Mouse (Mus musculus) hindbrain, postnatal 0 days (tissue): Measurements from ENCODE around the gene Sfmbt2. TPM values are rescaled to one million over a fixed set of nuclear protein-coding genes. Genes with fewer than 3 reads are reported as not detected.
A peak's percentile ranks its signal among the peaks of the same experiment; 100 is the strongest.

ENCODE experiments used
- ATAC-seq: fragments of 200-750 bp; cut with Nextera tagmentation; 2 replicates; pipeline ENCODE4 v1.8.0; 2017; ENCODE audit warnings: mild to moderate bottlenecking, moderate TSS enrichment, moderate library complexity
- DNase-seq: peaks from one replicate; pipeline ENCODE4 v3.0.0-alpha.2; 2015; ENCODE audit warnings: low spot score
- H3K27ac ChIP-seq: fragments of 300-500 bp; sonication (generic); 2 replicates; pipeline ENCODE4 v1.5.1; 2014; ENCODE audit warnings: mild to moderate bottlenecking
- H3K27me3 ChIP-seq: fragments of 300-500 bp; sonication (generic); 2 replicates; pipeline ENCODE4 v1.6.1; 2014; ENCODE audit warnings: low read length, mixed read lengths; ENCODE audit not compliant: insufficient read depth
- H3K36me3 ChIP-seq: fragments of 300-500 bp; sonication (generic); 2 replicates; pipeline ENCODE4 v1.6.1; 2014; ENCODE audit warnings: low read length, mixed read lengths; ENCODE audit not compliant: insufficient read depth
- H3K4me1 ChIP-seq: fragments of 300-500 bp; sonication (generic); 2 replicates; pipeline ENCODE4 v1.6.1; 2014; ENCODE audit warnings: antibody characterized with exemption, low read length, mixed read lengths; ENCODE audit not compliant: insufficient read depth
- H3K4me2 ChIP-seq: fragments of 300-500 bp; sonication (generic); 2 replicates; pipeline ENCODE4 v1.6.1; 2014; ENCODE audit warnings: low read depth, mild to moderate bottlenecking, low read length, moderate library complexity, mixed read lengths
- H3K4me3 ChIP-seq: fragments of 300-500 bp; sonication (generic); 2 replicates; pipeline ENCODE4 v1.5.1; 2014; ENCODE audit warnings: low read length
- H3K9ac ChIP-seq: fragments of 300-500 bp; sonication (generic); replicated peaks from 2 replicates; pipeline ENCODE4 v1.6.1; 2014; ENCODE audit warnings: mild to moderate bottlenecking, low read length, moderate library complexity, mixed read lengths
- H3K9me3 ChIP-seq: fragments of 300-500 bp; sonication (generic); 2 replicates; pipeline ENCODE4 v1.6.1; 2016; ENCODE audit warnings: low read length, mixed read lengths
- CTCF ChIP-seq: IDR thresholded peaks from 2 replicates; pipeline ENCODE4 v1.5.1; 2016; ENCODE audit warnings: antibody characterized with exemption, control low read depth, low read depth
- WGBS: fragments of 180-500 bp; shearing (Covaris S2); extraction: QIAGEN DNeasy Blood & Tissue Kit; methylation state at CpG from one replicate; pipeline ENCODE4 v1.1.7; 2014; 5-methylcytosine and 5-hydroxymethylcytosine counted together
- polyA plus RNA-seq: library from polyadenylated mRNA; unstranded; fragments of >200 nt; fragmentation: Nextera tagmentation; extraction: Ambion mirVana; gene quantifications from 2 replicates; pipeline ENCODE4 v1.2.1, GENCODE M21; 2015
- total RNA-seq: library from RNA; depleted of rRNA; stranded (reverse); fragments of >200 nt; gene quantifications from 2 replicates; pipeline ENCODE4 v1.2.3, GENCODE M21; 2014; rRNA removed

Gene Sfmbt2
- total RNA-seq (6.8 and 7.2 TPM in 2 replicates), polyA plus RNA-seq (5.2 and 6.2 TPM in 2 replicates)

DNA sequence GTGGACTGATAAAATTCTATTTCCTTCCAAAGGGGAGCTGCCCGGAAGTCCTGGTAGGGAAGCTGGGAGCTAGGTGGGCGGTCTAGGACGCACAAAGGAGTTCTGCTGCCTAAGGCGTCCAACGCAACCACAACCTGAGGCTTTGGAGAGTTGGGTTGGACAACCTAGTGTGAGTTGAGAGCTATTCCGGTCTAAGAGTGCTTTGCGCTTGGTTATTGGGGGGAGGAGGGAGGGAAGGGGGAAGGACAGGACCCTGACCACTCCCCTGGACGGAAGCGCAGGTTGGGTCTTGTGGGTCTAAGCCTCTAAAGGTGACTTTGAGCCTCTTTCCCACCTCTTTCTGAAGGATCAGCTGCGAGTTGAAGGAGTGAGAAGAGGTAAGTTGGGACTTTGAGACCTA is at the start of gene Sfmbt2:
Gene Sfmbt2, plus strand, starts transcription at position 335 of the 400 bp plus-strand sequence.
- DNase-seq (no peak), ATAC-seq (no peak)
- H3K27me3 ChIP-seq, result peaks cover 31% of the 10 kb centered on the region
- TF ChIP-seq CTCF, result no peak
- H3K36me3 ChIP-seq, result no peaks in the 10 kb centered on the region
- no peak within 1 kb of the TSS for H3K4me3 ChIP-seq
- H3K27ac ChIP-seq, result no peak within 1 kb of the TSS
- peak within 1 kb of the TSS; percentile 98; the same call in 1 of the 2 replicates for H3K4me2 ChIP-seq
- H3K9ac ChIP-seq, result no peak within 1 kb of the TSS
- no peaks in the 10 kb centered on the region for H3K9me3 ChIP-seq
- under 1% methylated on average over 10 of the region's 10 CpGs for WGBS
- peaks cover 6% of the 10 kb centered on the region; the same call in 1 of the 2 replicates for H3K4me1 ChIP-seq

GRCm38 (mm10) chr2:10321093-10321492 is 49.2 kb upstream of the Sfmbt2 start:
- H3K27ac ChIP-seq, result no peak overlapping the region
- peak; percentile 65 for DNase-seq

DNA sequence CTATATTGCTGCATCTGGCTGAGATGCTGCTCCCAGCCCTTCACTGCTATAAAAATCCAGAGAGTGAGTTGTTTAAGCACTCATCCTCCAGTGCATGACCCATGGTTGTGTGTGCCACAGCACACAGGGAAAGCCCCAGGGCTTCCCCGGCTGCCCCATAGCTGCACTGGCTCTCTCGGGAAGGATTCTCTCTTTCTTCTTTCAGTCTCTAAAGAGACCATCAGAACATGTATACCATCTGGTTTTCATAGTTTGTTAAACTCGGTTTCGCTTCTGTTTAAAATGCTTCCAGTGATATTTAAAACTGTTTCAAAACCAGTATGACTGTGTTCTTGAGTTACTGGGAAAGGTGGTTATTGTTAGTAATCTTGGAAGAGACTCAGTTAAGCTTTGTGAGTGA is 47.1 kb upstream of the Sfmbt2 start:
- TF ChIP-seq CTCF, result no peak
- DNase-seq, result no peak
- 80% methylated on average over 4 of the region's 4 CpGs for WGBS
- H3K36me3 ChIP-seq, result no peaks in the 10 kb centered on the region
- H3K27me3 ChIP-seq, result no peaks in the 10 kb centered on the region
- H3K9ac ChIP-seq, result no peak overlapping the region
- no peaks in the 10 kb centered on the region for H3K4me1 ChIP-seq
- no peak overlapping the region for H3K4me3 ChIP-seq
- no peak for ATAC-seq
- no peak overlapping the region for H3K27ac ChIP-seq
- H3K4me2 ChIP-seq, result no peak overlapping the region
- H3K9me3 ChIP-seq, result no peaks in the 10 kb centered on the region

More at GRCm38 (mm10) chr2:10321093-10321492, 49.2 kb upstream of the Sfmbt2 start:
- Histone ChIP-seq H3K9me3 (no peaks in the 10 kb centered on the region), H3K4me3 (no peak overlapping the region), H3K9ac (no peak overlapping the region), H3K36me3 (no peaks in the 10 kb centered on the region), H3K4me2 (no peak overlapping the region), H3K27me3 (no peaks in the 10 kb centered on the region), H3K4me1 (no peaks in the 10 kb centered on the region)
- peak; percentile 53; the same call in 1 of the 2 replicates for ATAC-seq
- TF ChIP-seq CTCF, result no peak
- WGBS, result 37% methylated on average over 6 of the region's 6 CpGs

DNA sequence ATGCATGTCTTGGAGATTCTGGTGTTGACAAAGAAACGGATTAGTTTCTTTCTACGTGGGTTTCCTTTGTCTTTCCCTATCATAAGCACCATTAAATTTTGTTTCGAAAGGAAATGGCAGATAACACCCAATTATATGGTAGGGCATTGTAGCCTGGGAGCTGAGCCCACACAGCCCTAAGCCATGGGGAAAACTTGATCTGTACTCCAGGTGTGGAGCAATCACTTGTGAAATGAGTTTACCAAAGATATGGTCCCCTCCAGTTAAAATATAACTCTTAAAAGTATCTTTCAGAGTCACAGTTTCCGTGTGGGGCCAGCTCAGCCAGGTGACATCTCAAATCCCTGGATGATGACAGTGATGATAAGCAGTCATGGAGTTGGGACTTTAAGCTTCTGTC is 45.3 kb upstream of the Sfmbt2 start:
- TF ChIP-seq CTCF, result no peak
- no peak overlapping the region for H3K4me2 ChIP-seq
- ATAC-seq (no peak), DNase-seq (no peak)
- H3K9me3 ChIP-seq, result no peaks in the 10 kb centered on the region
- no peaks in the 10 kb centered on the region for H3K36me3 ChIP-seq
- no peak overlapping the region for H3K27ac ChIP-seq
- no peak overlapping the region for H3K4me3 ChIP-seq
- no peak overlapping the region for H3K9ac ChIP-seq
- no peaks in the 10 kb centered on the region for H3K4me1 ChIP-seq
- H3K27me3 ChIP-seq, result no peaks in the 10 kb centered on the region
- 89% methylated on average over 4 of the region's 4 CpGs for WGBS

- no peaks in the 10 kb centered on the region for H3K27me3 ChIP-seq
- H3K9me3 ChIP-seq, result no peaks in the 10 kb centered on the region
- H3K9ac ChIP-seq, result no peak overlapping the region
- ATAC-seq (no peak), DNase-seq (no peak)
- no peak overlapping the region for H3K4me2 ChIP-seq
- H3K4me3 ChIP-seq, result no peak overlapping the region
- WGBS, result 79% methylated on average over 5 of the region's 5 CpGs
- H3K27ac ChIP-seq, result no peak overlapping the region
- H3K36me3 ChIP-seq, result no peaks in the 10 kb centered on the region
- H3K4me1 ChIP-seq, result no peaks in the 10 kb centered on the region
- no peak for TF ChIP-seq CTCF
These were observed 40.1 kb upstream of the Sfmbt2 start for GRCm38 (mm10) chr2:10330216-10330615.

- WGBS, result 6% methylated on average over 6 of the region's 6 CpGs
These were observed 36.0 kb upstream of the Sfmbt2 start for GRCm38 (mm10) chr2:10334299-10334698.

DNA sequence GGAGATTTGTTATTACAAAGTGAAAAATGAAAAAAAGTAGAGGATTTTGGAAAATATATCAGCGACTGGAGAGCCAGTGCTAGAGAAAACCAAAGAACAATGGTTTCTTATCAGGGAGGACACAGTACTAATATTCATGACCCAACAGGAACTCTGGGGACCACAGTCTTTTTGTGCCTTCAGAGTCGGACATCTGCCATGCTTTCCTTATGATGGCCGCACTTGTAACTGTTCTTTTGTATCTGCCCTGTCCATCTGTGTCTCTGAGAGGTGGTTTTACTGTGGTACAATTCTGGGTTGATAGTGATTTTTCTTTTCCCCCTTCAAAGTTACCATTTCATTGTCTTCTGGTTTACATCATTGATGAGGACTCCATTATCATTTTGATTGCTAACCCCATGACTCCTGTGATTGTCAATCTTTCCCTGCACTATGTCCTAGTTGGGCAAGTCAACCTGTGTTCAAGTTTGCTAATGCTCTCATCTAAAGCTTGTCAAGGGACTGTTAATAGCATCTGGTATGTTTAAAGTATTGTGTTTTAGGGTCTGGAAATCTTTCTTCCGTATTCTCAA is 35.2 kb upstream of the Sfmbt2 start:
- no peak for TF ChIP-seq CTCF
- no peaks in the 10 kb centered on the region for H3K4me1 ChIP-seq
- H3K4me3 ChIP-seq, result no peak overlapping the region
- DNase-seq, result no peak
- H3K9ac ChIP-seq, result no peak overlapping the region
- H3K27me3 ChIP-seq, result no peaks in the 10 kb centered on the region
- no peak overlapping the region for H3K27ac ChIP-seq
- H3K36me3 ChIP-seq, result no peaks in the 10 kb centered on the region
- no peaks in the 10 kb centered on the region for H3K9me3 ChIP-seq
- no peak for ATAC-seq
- 52% methylated on average over 4 of the region's 4 CpGs for WGBS
- H3K4me2 ChIP-seq, result no peak overlapping the region

More at GRCm38 (mm10) chr2:10334299-10334698, 36.0 kb upstream of the Sfmbt2 start:
- H3K4me2 ChIP-seq, result no peak overlapping the region
- 0 out of 2 replicates have a peak, but pooled peaks have one; percentile 5 for TF ChIP-seq CTCF
- ATAC-seq, result no peak
- H3K4me1 ChIP-seq, result no peaks in the 10 kb centered on the region
- H3K27ac ChIP-seq, result no peak overlapping the region
- no peaks in the 10 kb centered on the region for H3K36me3 ChIP-seq
- no peak overlapping the region for H3K9ac ChIP-seq
- no peaks in the 10 kb centered on the region for H3K27me3 ChIP-seq
- H3K9me3 ChIP-seq, result no peaks in the 10 kb centered on the region
- H3K4me3 ChIP-seq, result no peak overlapping the region
- DNase-seq, result no peak
